Mouse (Mus musculus) liver, adult (tissue): Measurements from ENCODE around the gene Ubqln1.

ENCODE experiments used
- GATA4 ChIP-seq: IDR thresholded peaks from 2 replicates; pipeline ENCODE4 v1.6.1; 2014; ENCODE audit warnings: mild to moderate bottlenecking, low read length; ENCODE audit not compliant: insufficient replicate concordance

The Ubqln1 gene

GRCm38 (mm10) chr13:58148256-58148831 is 67.1 kb downstream of the Ubqln1 start:
- TF ChIP-seq GATA4, result no peak; the same call in 1 of the 2 replicates

GRCm38 (mm10) chr13:58147760-58148159 is 67.7 kb downstream of the Ubqln1 start:
- TF ChIP-seq GATA4, result no peak

GRCm38 (mm10) chr13:58131692-58132091 is 83.8 kb downstream of the Ubqln1 start:
- TF ChIP-seq GATA4, result no peak

- TF ChIP-seq GATA4, result no peak
These were observed 85.7 kb downstream of the Ubqln1 start for GRCm38 (mm10) chr13:58129687-58130246.

GRCm38 (mm10) chr13:58128768-58129671 is 86.4 kb downstream of the Ubqln1 start:
- TF ChIP-seq GATA4, result no peak; the same call in 1 of the 2 replicates

GRCm38 (mm10) chr13:58128396-58128767 is 87.1 kb downstream of the Ubqln1 start, which contains the start of gene Hnrnpa0:
Gene Hnrnpa0, minus strand, starts transcription at chr13:58128556.
- TF ChIP-seq GATA4, result no peak

GRCm38 (mm10) chr13:58127766-58128361 is 87.6 kb downstream of the Ubqln1 start:
- TF ChIP-seq GATA4, result no peak

GRCm38 (mm10) chr13:58126862-58127765 is 88.3 kb downstream of the Ubqln1 start:
- no peak for TF ChIP-seq GATA4
